Mouse (Mus musculus) neural tube, embryonic 14.5 days (tissue): ENCODE data around the gene Stx6. TPM values are rescaled to one million over a fixed set of nuclear protein-coding genes. Genes with fewer than 3 reads are reported as not detected.

ENCODE experiments used
- ATAC-seq: fragments of 200-750 bp; cut with Nextera tagmentation; 2 replicates; pipeline ENCODE4 v1.8.0; 2017; ENCODE audit warnings: low read depth, mild to moderate bottlenecking, moderate TSS enrichment, moderate library complexity
- H3K27ac ChIP-seq: fragments of 300-500 bp; sonication (generic); 2 replicates; pipeline ENCODE4 v1.5.1; 2014; ENCODE audit warnings: low read depth, mild to moderate bottlenecking, control low read depth, low read length, moderate library complexity, mixed read lengths
- H3K27me3 ChIP-seq: fragments of 300-500 bp; sonication (generic); 2 replicates; pipeline ENCODE4 v1.6.1; 2014; ENCODE audit warnings: low read length; ENCODE audit not compliant: control insufficient read depth, insufficient read depth
- H3K36me3 ChIP-seq: fragments of 300-500 bp; sonication (generic); 2 replicates; pipeline ENCODE4 v1.6.1; 2014; ENCODE audit warnings: low read length, mixed read lengths; ENCODE audit not compliant: control insufficient read depth, insufficient read depth
- H3K4me1 ChIP-seq: fragments of 300-500 bp; sonication (generic); 2 replicates; pipeline ENCODE4 v1.6.1; 2014; ENCODE audit warnings: low read length; ENCODE audit not compliant: control insufficient read depth, insufficient read depth
- H3K4me2 ChIP-seq: fragments of 300-500 bp; sonication (generic); 2 replicates; pipeline ENCODE4 v1.6.1; 2014; ENCODE audit warnings: mild to moderate bottlenecking, low read depth, low read length, control low read depth
- H3K4me3 ChIP-seq: fragments of 300-500 bp; sonication (generic); 2 replicates; pipeline ENCODE4 v1.5.1; 2014; ENCODE audit warnings: low read depth, low read length, control low read depth, mixed read lengths
- H3K9ac ChIP-seq: fragments of 300-500 bp; sonication (generic); replicated peaks from 2 replicates; pipeline ENCODE4 v1.6.1; 2014; ENCODE audit warnings: low read depth, mild to moderate bottlenecking, control low read depth, low read length, mixed read lengths
- H3K9me3 ChIP-seq: fragments of 300-500 bp; sonication (generic); 2 replicates; pipeline ENCODE4 v1.6.1; 2016; ENCODE audit warnings: low read length; ENCODE audit not compliant: control insufficient read depth
- WGBS: fragments of 180-500 bp; shearing (Covaris S2); extraction: QIAGEN DNeasy Blood & Tissue Kit; methylation state at CpG from one replicate; pipeline ENCODE4 v1.1.7; 2014; 5-methylcytosine and 5-hydroxymethylcytosine counted together
- polyA plus RNA-seq: library from polyadenylated mRNA; unstranded; fragments of >200 nt; fragmentation: Nextera tagmentation; extraction: Ambion mirVana; gene quantifications from 2 replicates; pipeline ENCODE4 v1.2.1, GENCODE M21; 2014

The Stx6 gene
- polyA plus RNA-seq, 1 experiment from 2014 or later = 116 TPM

DNA sequence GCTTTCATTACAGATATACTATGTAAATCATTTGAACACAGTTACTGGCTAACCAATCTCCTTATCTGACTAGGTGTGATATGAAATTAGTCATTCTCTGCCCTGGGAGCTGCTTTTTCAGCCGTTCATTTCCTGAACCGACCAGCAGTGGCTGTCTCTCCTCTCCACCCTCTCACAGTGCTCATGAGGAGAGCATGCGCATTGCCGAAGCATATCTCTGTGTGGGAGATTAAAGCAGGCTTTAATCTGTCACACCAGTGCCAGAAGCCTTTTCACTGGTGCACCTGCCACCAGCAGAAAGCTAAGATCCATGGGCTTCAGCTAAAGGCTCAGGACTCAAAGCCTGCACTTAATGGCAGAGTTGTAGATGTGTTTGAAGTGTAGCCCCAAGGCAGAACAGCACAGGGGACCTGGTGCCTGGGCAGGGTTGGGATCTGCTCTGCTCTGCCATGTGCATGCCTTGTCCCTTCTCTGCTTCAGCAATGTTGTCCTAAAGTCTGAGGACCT is 42.9 kb downstream of the Stx6 start:
- Histone ChIP-seq H3K4me2 (no peak overlapping the region), H3K4me1 (peaks cover 24% of the 10 kb centered on the region), H3K9ac (no peak overlapping the region), H3K36me3 (peaks cover 18% of the 10 kb centered on the region; the same call in 1 of the 2 replicates), H3K4me3 (no peak overlapping the region), H3K27me3 (no peaks in the 10 kb centered on the region), H3K9me3 (no peaks in the 10 kb centered on the region), H3K27ac (no peak overlapping the region)
- WGBS = 67% methylated on average over 4 of the region's 4 CpGs
- peak; percentile 10; the same call in 1 of the 2 replicates for ATAC-seq

DNA sequence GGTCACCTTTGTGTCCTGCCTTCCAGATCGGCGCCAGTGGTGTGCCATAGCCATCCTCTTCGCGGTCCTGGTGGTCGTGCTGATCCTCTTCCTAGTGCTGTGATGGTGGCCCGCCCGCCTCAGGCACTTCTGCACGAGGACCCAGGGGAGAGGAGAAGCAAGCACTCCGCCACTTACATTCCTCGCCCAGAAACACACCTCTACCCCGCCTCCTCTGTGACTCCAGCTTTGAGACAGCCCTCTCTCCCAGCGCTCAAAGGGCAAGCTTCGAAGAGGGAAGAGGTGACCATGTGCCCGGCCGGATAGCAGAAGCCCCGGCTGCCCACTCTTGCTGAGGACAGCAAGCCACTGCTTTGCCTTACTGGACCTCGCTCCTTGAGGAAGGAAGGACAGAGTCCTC is 43.4 kb downstream of the Stx6 start:
- Histone ChIP-seq H3K4me2 (no peak overlapping the region), H3K9ac (no peak overlapping the region), H3K4me3 (no peak overlapping the region), H3K9me3 (no peaks in the 10 kb centered on the region), H3K27me3 (no peaks in the 10 kb centered on the region), H3K27ac (no peak overlapping the region), H3K4me1 (peaks cover 26% of the 10 kb centered on the region), H3K36me3 (peaks cover 18% of the 10 kb centered on the region; the same call in 1 of the 2 replicates)
- ATAC-seq = peak; percentile 5; the same call in 1 of the 2 replicates
- WGBS = 86% methylated on average over 17 of the region's 17 CpGs

DNA sequence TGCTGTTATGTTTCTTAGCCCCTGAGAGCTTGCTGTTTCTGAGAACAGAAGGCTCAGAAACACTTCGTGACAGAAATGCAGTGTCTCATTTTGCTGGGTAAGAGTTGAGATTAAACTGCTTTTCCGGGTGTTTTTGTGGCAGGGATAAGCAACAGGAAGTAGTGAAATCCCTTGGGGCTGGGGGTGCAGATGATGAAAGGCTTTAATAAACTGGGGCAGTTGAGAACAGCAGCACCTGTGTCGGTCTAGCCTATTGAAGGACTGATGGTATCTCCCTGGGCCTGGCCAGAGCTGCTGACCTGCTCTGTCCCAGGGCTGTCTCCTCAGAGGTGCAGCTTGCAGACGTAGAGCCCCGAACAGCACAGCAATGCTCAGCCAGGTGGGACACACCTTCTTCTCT is 44.0 kb downstream of the Stx6 start:
- no peak overlapping the region for H3K4me2 ChIP-seq
- no peaks in the 10 kb centered on the region for H3K9me3 ChIP-seq
- H3K9ac ChIP-seq = no peak overlapping the region
- H3K4me3 ChIP-seq = no peak overlapping the region
- peaks cover 26% of the 10 kb centered on the region for H3K4me1 ChIP-seq
- H3K27me3 ChIP-seq = no peaks in the 10 kb centered on the region
- no peak for ATAC-seq
- 69% methylated on average over 5 of the region's 5 CpGs for WGBS
- peaks cover 13% of the 10 kb centered on the region; the same call in 1 of the 2 replicates for H3K36me3 ChIP-seq
- no peak overlapping the region for H3K27ac ChIP-seq

DNA sequence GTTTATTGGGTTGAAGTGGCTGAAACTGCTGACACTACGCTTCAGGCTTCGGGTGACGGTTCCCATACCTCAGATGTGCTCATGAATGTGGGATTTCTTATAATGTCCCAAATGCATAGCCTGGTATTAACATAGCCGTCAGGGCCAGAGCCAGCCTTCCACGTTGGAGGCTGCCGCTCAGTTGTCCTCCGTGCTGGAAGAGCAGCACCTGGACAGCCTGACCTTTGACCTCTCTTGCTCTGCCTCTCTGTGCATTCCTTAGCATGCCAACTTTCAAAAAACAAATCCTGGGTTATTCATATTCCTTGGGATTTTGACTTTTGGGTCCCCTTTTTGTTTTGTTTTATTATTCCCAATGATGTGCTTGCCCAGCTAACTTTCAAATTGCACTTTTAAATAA is 44.6 kb downstream of the Stx6 start:
- WGBS = 62% methylated on average over 7 of the region's 7 CpGs
- no peak for ATAC-seq
- Histone ChIP-seq H3K4me1 (peaks cover 26% of the 10 kb centered on the region), H3K4me2 (no peak overlapping the region), H3K4me3 (no peak overlapping the region), H3K27me3 (no peaks in the 10 kb centered on the region), H3K36me3 (peaks cover 9% of the 10 kb centered on the region; the same call in 1 of the 2 replicates), H3K9me3 (no peaks in the 10 kb centered on the region), H3K9ac (no peak overlapping the region), H3K27ac (no peak overlapping the region)

DNA sequence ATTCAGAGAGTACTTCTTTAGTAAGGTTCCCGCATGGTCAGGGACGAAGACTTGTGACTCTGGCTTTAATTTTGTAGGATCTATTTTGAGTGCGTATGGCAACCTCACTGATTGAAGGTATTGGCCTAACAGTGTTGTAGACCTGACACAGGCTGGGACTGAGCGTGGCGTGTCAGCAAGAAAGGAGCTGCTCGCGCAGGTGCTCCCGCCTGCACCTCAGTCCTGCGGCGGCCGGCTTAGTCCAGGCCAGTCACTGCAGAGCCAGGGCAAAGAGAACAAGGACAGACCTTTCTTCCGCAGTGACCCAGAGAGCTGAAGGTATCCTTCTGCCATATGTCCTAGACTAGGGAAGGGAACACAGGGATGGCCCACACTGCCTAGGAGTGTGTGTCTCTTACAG is 45.4 kb downstream of the Stx6 start:
- Histone ChIP-seq H3K27ac (peak overlapping the region; percentile 55), H3K36me3 (0 out of 2 replicates have a peak, but pooled peaks cover under 1% of the 10 kb centered on the region), H3K4me1 (peaks cover 26% of the 10 kb centered on the region), H3K4me2 (no peak overlapping the region), H3K9ac (no peak overlapping the region), H3K4me3 (no peak overlapping the region), H3K27me3 (no peaks in the 10 kb centered on the region), H3K9me3 (no peaks in the 10 kb centered on the region)
- ATAC-seq = no peak
- WGBS = 82% methylated on average over 12 of the region's 12 CpGs

DNA sequence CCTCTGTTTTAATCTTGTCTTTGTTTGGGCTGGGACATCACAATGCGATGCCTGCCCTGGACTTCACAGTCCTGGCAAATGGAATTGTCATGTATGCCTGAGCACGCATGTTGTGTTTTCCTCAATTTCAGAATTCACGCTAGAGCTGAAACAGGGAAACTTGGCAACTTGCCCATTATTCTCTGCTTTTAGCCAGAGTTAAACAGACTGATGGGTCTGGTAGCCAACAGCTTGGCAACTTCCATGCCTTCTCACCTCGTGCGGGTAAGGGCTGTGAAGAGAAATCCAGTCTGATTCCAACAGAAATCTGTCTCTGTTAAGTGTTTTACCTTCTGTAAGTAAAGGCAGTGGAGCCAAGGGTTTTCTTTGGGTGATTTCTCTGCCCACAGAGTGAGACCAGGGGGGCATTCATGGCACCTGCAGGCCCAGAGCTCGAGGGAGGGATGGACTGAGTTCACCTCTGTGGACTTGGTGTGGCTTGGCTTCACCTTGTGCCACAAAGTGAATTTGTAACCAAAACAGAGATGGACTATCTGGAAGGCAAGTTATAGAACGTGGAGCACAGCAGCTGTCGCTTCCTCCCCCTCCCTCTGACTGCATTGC is 46.1 kb downstream of the Stx6 start:
- no peak for ATAC-seq
- H3K27me3 ChIP-seq = no peaks in the 10 kb centered on the region
- peak overlapping the region; percentile 55 for H3K27ac ChIP-seq
- H3K4me2 ChIP-seq = no peak overlapping the region
- no peaks in the 10 kb centered on the region for H3K36me3 ChIP-seq
- H3K4me1 ChIP-seq = peaks cover 26% of the 10 kb centered on the region
- 65% methylated on average over 8 of the region's 8 CpGs for WGBS
- no peaks in the 10 kb centered on the region for H3K9me3 ChIP-seq
- no peak overlapping the region for H3K4me3 ChIP-seq
- H3K9ac ChIP-seq = no peak overlapping the region

DNA sequence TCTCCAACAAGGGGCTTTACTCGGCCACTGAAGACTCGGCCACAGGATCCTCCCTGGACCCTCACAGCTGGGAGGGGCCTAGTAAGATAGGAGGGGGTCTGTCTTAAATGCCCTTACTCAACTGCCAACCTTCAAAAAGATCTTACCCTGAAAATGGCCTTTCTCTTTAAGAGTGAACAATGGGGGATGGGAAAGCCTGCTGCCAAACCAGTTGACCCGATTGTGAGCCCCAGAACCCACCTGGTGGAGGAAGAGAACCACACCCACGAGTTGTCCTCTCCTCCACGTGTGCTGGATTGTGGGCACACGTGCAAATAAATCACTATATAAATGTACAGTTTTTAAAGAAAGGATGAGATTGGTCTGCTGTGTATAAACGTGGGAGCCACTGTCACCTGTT is 46.8 kb downstream of the Stx6 start:
- H3K9ac ChIP-seq = no peak overlapping the region; the same call in 1 of the 2 replicates
- no peak overlapping the region for H3K4me2 ChIP-seq
- H3K9me3 ChIP-seq = no peaks in the 10 kb centered on the region
- 54% methylated on average over 7 of the region's 7 CpGs for WGBS
- H3K36me3 ChIP-seq = no peaks in the 10 kb centered on the region
- peak overlapping the region; percentile 45; the same call in 1 of the 2 replicates for H3K27ac ChIP-seq
- H3K4me1 ChIP-seq = peaks cover 26% of the 10 kb centered on the region
- no peak for ATAC-seq
- no peak overlapping the region for H3K4me3 ChIP-seq
- H3K27me3 ChIP-seq = no peaks in the 10 kb centered on the region

DNA sequence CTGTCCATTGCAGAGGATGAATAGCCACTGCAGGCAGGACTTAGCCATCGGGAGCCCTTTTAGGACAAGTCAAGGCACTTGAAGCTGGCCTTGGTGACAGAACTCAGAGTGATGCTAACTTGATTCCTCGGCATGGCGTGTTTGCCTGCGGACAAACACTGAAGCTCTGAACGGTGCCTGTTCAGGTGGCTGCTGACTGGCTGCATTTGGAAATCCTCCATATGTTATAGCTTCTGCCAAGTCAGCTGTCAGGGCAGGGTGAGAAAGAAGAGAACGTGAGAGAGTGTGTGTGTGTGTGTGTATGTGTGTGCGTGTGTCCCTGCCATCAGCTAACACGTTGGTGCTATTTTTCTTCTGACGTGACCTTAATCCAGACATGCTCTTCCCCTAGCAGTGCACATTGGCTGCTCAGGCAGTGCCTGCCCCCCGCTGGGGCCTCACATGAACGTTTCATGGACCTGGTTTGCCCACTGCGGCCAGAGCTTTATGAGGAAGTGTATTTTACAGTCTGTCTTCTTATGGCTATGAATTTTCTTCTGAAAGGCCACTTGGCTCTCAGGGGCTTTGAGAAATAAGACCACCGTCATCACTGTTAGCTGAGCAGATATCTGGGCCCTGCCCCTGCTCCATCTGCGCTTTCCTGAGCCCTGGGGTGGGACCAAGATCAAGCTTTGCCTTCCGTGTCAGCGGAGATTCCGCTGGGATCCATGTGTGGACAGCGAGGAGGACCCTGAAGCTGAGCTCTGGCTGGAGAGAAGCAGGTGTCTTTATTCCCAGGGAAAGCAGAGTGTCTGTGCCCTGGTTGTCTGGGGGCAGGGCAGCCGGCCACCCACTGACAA is 47.5 kb downstream of the Stx6 start:
- H3K4me2 ChIP-seq = no peak overlapping the region
- ATAC-seq = no peak
- WGBS = 51% methylated on average over 19 of the region's 19 CpGs
- no peaks in the 10 kb centered on the region for H3K36me3 ChIP-seq
- H3K4me1 ChIP-seq = peaks cover 26% of the 10 kb centered on the region
- peak overlapping the region; percentile 66; the same call in 1 of the 2 replicates for H3K27ac ChIP-seq
- no peak overlapping the region for H3K4me3 ChIP-seq
- no peaks in the 10 kb centered on the region for H3K9me3 ChIP-seq
- no peak overlapping the region; the same call in 1 of the 2 replicates for H3K9ac ChIP-seq
- no peaks in the 10 kb centered on the region for H3K27me3 ChIP-seq

DNA sequence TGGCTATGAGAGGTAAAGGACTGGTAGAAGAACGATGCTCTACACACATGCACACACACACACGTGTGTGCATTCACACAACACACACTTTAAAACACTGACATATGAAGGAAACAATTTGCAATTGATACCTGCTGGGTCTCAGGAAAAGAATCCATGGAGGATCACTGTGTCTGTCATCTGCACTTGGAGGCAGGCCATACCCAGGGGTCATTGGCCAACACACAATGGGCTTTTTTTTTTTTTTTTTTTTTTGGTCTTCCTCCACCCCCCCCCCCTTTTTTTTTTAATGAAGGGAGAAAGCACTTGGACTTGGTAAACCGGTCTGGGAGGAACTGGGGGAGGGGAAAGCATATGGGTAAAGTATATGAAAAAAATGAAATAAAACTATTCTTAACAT is 49.3 kb downstream of the Stx6 start:
- Histone ChIP-seq H3K4me2 (no peak overlapping the region), H3K36me3 (no peaks in the 10 kb centered on the region), H3K4me3 (no peak overlapping the region), H3K27me3 (no peaks in the 10 kb centered on the region), H3K9ac (no peak overlapping the region), H3K9me3 (no peaks in the 10 kb centered on the region), H3K27ac (no peak overlapping the region), H3K4me1 (peaks cover 36% of the 10 kb centered on the region)
- ATAC-seq = no peak
- 77% methylated on average over 3 of the region's 3 CpGs for WGBS
